Mouse (Mus musculus) c-Kit-negative CD71-positive TER-119-positive erythroid progenitor cells, embryonic 14.5 days (primary cell): ENCODE data around the gene Ces1d.
"Not testable (repeated sequence)": the region's sequence is repeated elsewhere in the genome, so short reads cannot be mapped to it uniquely, and the experiment has no call there.

Experiments
- DNase-seq: peaks from one replicate; pipeline ENCODE4 v3.0.0-alpha.2; 2013; ENCODE audit warnings: low read depth, low spot score

Gene Ces1d

GRCm38 (mm10) chr8:93197685-93198525 lies at the start of gene Ces1d:
Gene Ces1d (minus strand): TSS chr8:93197838.
- no peak for DNase-seq

- DNase-seq, result no peak
These were observed 48.4 kb upstream of the Ces1d start for GRCm38 (mm10) chr8:93246057-93246456.

- DNase-seq, result no peak
These were observed 42.2 kb upstream of the Ces1d start for GRCm38 (mm10) chr8:93239884-93240283.

- no peak for DNase-seq
These were observed 38.0 kb upstream of the Ces1d start for GRCm38 (mm10) chr8:93235681-93236080.

- DNase-seq, result no peak
These were observed 37.1 kb upstream of the Ces1d start for GRCm38 (mm10) chr8:93234706-93235105.

- no peak for DNase-seq
These were observed 36.4 kb upstream of the Ces1d start for GRCm38 (mm10) chr8:93234068-93234467.

- DNase-seq, result no peak
These were observed 31.8 kb upstream of the Ces1d start, which contains the start of gene Ces1e for GRCm38 (mm10) chr8:93229446-93229845. Gene Ces1e (minus strand): TSS chr8:93229619.

GRCm38 (mm10) chr8:93228673-93229370 lies 31.2 kb upstream of the Ces1d start:
- DNase-seq, result no peak

- DNase-seq, result not testable (repeated sequence)
These were observed 28.8 kb upstream of the Ces1d start for GRCm38 (mm10) chr8:93226471-93226870.

GRCm38 (mm10) chr8:93221896-93222295 lies 24.3 kb upstream of the Ces1d start:
- DNase-seq, result no peak

- DNase-seq, result no peak
These were observed 20.2 kb upstream of the Ces1d start for GRCm38 (mm10) chr8:93217867-93218266.

GRCm38 (mm10) chr8:93217375-93217774 lies 19.7 kb upstream of the Ces1d start:
- no peak for DNase-seq

- no peak for DNase-seq
These were observed 13.5 kb upstream of the Ces1d start for GRCm38 (mm10) chr8:93211091-93211490.

- not testable (repeated sequence) for DNase-seq
These were observed 1.5 kb upstream of the Ces1d start for GRCm38 (mm10) chr8:93199146-93199545.

- DNase-seq, result no peak
These were observed 1.2 kb downstream of the Ces1d start for GRCm38 (mm10) chr8:93196436-93196835.

GRCm38 (mm10) chr8:93180581-93181129 lies 17.0 kb downstream of the Ces1d start:
- DNase-seq, result no peak

- no peak for DNase-seq
These were observed 21.0 kb downstream of the Ces1d start for GRCm38 (mm10) chr8:93176593-93176992.

- no peak for DNase-seq
These were observed 23.1 kb downstream of the Ces1d start for GRCm38 (mm10) chr8:93174554-93174953.

- no peak for DNase-seq
These were observed 25.6 kb downstream of the Ces1d start for GRCm38 (mm10) chr8:93171846-93172590.

- DNase-seq, result no peak
These were observed 34.3 kb downstream of the Ces1d start for GRCm38 (mm10) chr8:93163363-93163762.

GRCm38 (mm10) chr8:93151401-93151800 lies 46.2 kb downstream of the Ces1d start:
- no peak for DNase-seq

- no peak for DNase-seq
These were observed 50.3 kb downstream of the Ces1d start for GRCm38 (mm10) chr8:93147331-93147730.
